In the genomic region with DNA sequence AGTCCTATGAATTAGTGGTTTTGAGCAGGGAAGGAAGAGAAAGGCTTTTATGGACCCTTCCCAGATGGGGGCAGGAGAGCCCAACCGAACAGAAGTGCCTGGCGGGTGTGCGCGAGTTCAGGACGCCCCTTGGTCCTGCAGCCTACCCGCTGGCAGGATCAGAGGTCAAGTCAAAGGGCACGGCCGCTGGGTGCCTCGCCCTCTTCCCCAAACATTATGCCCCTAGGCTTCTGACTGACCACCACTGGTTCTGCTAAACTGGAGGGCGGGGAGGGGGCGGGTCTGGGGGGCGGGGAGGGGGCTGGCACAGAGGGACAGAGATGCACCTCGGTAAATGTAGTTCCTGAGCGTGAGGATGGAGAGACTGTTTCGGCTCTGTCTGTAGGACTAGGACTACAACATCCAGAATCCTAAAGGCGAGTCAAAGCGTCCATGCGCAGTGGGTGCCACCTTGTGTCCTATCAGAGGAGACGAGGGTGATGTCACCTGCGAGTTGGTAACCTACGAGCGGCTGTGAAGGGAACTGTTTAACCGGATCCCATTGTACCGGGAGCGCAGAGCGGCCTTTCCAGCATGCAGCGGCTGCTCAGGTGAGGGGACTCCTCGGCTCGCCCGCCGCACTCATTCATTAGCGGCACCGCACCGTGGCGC, we compare ENCODE assay signal across 7 mouse cellular contexts. TPM values are rescaled to one million over a fixed set of nuclear protein-coding genes. Genes with fewer than 3 reads are reported as not detected.
DNase-seq lines count a peak whose midpoint lies in the region; ATAC-seq lines count a peak whose summit lies in the region.

A gene (plus strand): TSS at position 472 of the 651 bp plus-strand sequence.

- peak within 1 kb of the TSS; percentile 71 for H3K9ac ChIP-seq in embryonic facial prominence, embryonic 12.5 days
- H3K9ac ChIP-seq in limb, embryonic 11.5 days (ENCODE audit: low read length) = peak within 1 kb of the TSS; percentile 76
- H3K9ac ChIP-seq in midbrain, embryonic 14.5 days (replicated peaks; ENCODE audit: low read length) = peak within 1 kb of the TSS; percentile 94

- H3K36me3 ChIP-seq in embryonic facial prominence, embryonic 12.5 days = no peaks in the 10 kb centered on the region
- no peaks in the 10 kb centered on the region for H3K36me3 ChIP-seq in limb, embryonic 11.5 days (ENCODE audit: control insufficient read depth, insufficient read depth, low read length)
- H3K36me3 ChIP-seq in midbrain, embryonic 14.5 days (ENCODE audit: control insufficient read depth, insufficient read depth, low read length) = no peaks in the 10 kb centered on the region

- peak within 1 kb of the TSS; percentile 94 for H3K27ac ChIP-seq in embryonic facial prominence, embryonic 12.5 days
- H3K27ac ChIP-seq in limb, embryonic 11.5 days (replicated peaks; ENCODE audit: low read depth, low read length) = peak within 1 kb of the TSS; percentile 72
- H3K27ac ChIP-seq in midbrain, embryonic 14.5 days (replicated peaks; ENCODE audit: low read depth, low read length) = peak within 1 kb of the TSS; percentile 93

- DNase-seq in adrenal gland, postnatal 25 days = peak; percentile 89
- peak; percentile 100 for DNase-seq in heart, adult 11 months
- DNase-seq in kidney, adult 18-20 months = peak; percentile 94
- DNase-seq in limb, embryonic 11.5 days (ENCODE audit: low spot score) = peak; percentile 89
- peak; percentile 98 for DNase-seq in midbrain, embryonic 14.5 days
- peak; percentile 68 to 76 for DNase-seq in spleen, adult 18-20 months

- H3K4me1 ChIP-seq in embryonic facial prominence, embryonic 12.5 days = peaks cover 15% of the 10 kb centered on the region; the same call in 1 of the 2 replicates
- peaks cover 5% of the 10 kb centered on the region for H3K4me1 ChIP-seq in limb, embryonic 11.5 days (ENCODE audit: control insufficient read depth, insufficient read depth, low read length)
- H3K4me1 ChIP-seq in midbrain, embryonic 14.5 days (ENCODE audit: control insufficient read depth, insufficient read depth, low read length) = peaks cover 30% of the 10 kb centered on the region

- peak within 1 kb of the TSS; percentile 87 for H3K4me3 ChIP-seq in embryonic facial prominence, embryonic 12.5 days
- peak within 1 kb of the TSS; percentile 77 for H3K4me3 ChIP-seq in limb, embryonic 11.5 days (ENCODE audit: low read depth, low read length)
- peak within 1 kb of the TSS; percentile 91 for H3K4me3 ChIP-seq in midbrain, embryonic 14.5 days (replicated peaks; ENCODE audit: low read depth, low read length)

- no peaks in the 10 kb centered on the region for H3K9me3 ChIP-seq in embryonic facial prominence, embryonic 12.5 days
- no peaks in the 10 kb centered on the region for H3K9me3 ChIP-seq in limb, embryonic 11.5 days (ENCODE audit: control insufficient read depth, low read length)
- no peaks in the 10 kb centered on the region for H3K9me3 ChIP-seq in midbrain, embryonic 14.5 days (ENCODE audit: control insufficient read depth, low read length)

- under 1% methylated on average over 35 of the region's 35 CpGs for WGBS in embryonic facial prominence, embryonic 12.5 days
- under 1% methylated on average over 34 of the region's 35 CpGs for whole genome bisulfite sequencing in limb, embryonic 11.5 days
- WGBS in midbrain, embryonic 14.5 days = under 1% methylated on average over 35 of the region's 35 CpGs

- H3K4me2 ChIP-seq in embryonic facial prominence, embryonic 12.5 days (replicated peaks) = peak within 1 kb of the TSS; percentile 97
- peak within 1 kb of the TSS; percentile 99 for H3K4me2 ChIP-seq in limb, embryonic 11.5 days (ENCODE audit: low read depth, severe bottlenecking)
- H3K4me2 ChIP-seq in midbrain, embryonic 14.5 days (ENCODE audit: low read length) = peak within 1 kb of the TSS; percentile 77

- peak; percentile 100 for ATAC-seq in embryonic facial prominence, embryonic 12.5 days (ENCODE audit: insufficient number of reproducible peaks, insufficient read depth, low FRiP score, low TSS enrichment)
- peak; percentile 100 for ATAC-seq in limb, embryonic 11.5 days (ENCODE audit: insufficient number of reproducible peaks, low FRiP score, low TSS enrichment, low read depth)
- ATAC-seq in midbrain, embryonic 14.5 days (ENCODE audit: low FRiP score, low TSS enrichment) = peak; percentile 99

- H3K27me3 ChIP-seq in embryonic facial prominence, embryonic 12.5 days = no peaks in the 10 kb centered on the region
- H3K27me3 ChIP-seq in limb, embryonic 11.5 days (ENCODE audit: control insufficient read depth, insufficient read depth, low read length) = no peaks in the 10 kb centered on the region
- no peaks in the 10 kb centered on the region for H3K27me3 ChIP-seq in midbrain, embryonic 14.5 days (ENCODE audit: control insufficient read depth, insufficient read depth, low read length)

RNA-seq across cellular contexts. Expression of the gene that starts here (rescaled TPM):
- total RNA-seq in adrenal gland, postnatal 25 days (2021) = 20.4 and 22.3 TPM in 2 replicates
- polyA plus RNA-seq in embryonic facial prominence, embryonic 12.5 days (2016; fragmentation: Nextera tagmentation; extraction: Ambion mirVana) = 8.4 and 9.8 TPM in 2 replicates
- polyA plus RNA-seq in limb, embryonic 11.5 days (2014; fragmentation: Nextera tagmentation; extraction: Ambion mirVana) = 8.5 and 9.0 TPM in 2 replicates
- polyA plus RNA-seq in midbrain, embryonic 14.5 days (2014; fragmentation: Nextera tagmentation; extraction: Ambion mirVana) = 41.4 and 42.8 TPM in 2 replicates

Comparison
In these comparisons a context has a peak if more than half of its experiments do, and no peak if none do; other contexts are left out.
1. Peak in every context shown above with its lines: DNase-seq, ATAC-seq, H3K4me3 ChIP-seq and H3K27ac ChIP-seq.